Mouse (Mus musculus) thymus, adult 2 months (tissue): Measurements from ENCODE around the gene Agpat2.

Experiments
- CTCF ChIP-seq: fragments of 200-500 bp; IDR thresholded peaks from 2 replicates; pipeline ENCODE4 v1.5.1; 2012; ENCODE audit warnings: mild to moderate bottlenecking, control low read depth, low read length, moderate library complexity, borderline replicate concordance; ENCODE audit not compliant: control insufficient read depth, poor library complexity, insufficient read depth; ENCODE audit errors: extremely low read depth
- POLR2A ChIP-seq: fragments of 200-500 bp; IDR thresholded peaks from 2 replicates; pipeline ENCODE4 v1.6.1; 2012; ENCODE audit warnings: mild to moderate bottlenecking, low read length, control low read depth, moderate library complexity; ENCODE audit not compliant: control insufficient read depth, poor library complexity, insufficient read depth; ENCODE audit errors: extremely low read depth

DNA sequence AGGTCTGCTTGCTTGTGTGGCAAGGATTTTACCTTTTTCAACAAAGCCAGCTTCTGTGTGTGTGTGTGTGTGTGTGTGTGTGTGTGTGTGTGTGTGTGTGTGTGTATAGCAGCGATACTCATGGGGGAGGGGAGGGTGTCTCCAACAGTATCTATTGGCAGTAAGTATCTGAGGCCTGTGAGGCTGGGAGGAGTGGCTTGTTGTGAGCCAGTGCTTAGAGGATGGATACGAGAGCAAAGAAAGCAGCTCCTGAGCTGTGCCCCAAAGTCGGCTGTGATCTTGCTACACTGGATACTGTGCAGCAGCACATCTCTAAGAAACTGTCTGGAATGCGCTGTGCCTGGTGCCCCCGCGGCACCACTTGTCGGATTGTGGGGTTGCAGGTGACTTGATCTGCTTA is 13.7 kb upstream of the Agpat2 start:
- no peak for TF ChIP-seq POLR2A
- no peak for TF ChIP-seq CTCF
